Mouse (Mus musculus): ENCODE results near the gene Tex47.
A peak's percentile ranks its signal among the peaks of the same experiment; 100 is the strongest.

Tex47 gene

GRCm38 (mm10) chr5:7303819-7304218 is at the start of gene Tex47:
Gene Tex47, plus strand, starts transcription at chr5:7304119.
- DNase-seq (ENCODE audit: low spot score): no peak

GRCm38 (mm10) chr5:7276659-7277455 is 27.1 kb upstream of the Tex47 start:
- no peak for DNase-seq (ENCODE audit: low spot score)

GRCm38 (mm10) chr5:7284336-7284735 is 19.6 kb upstream of the Tex47 start:
- no peak for DNase-seq (ENCODE audit: low spot score)

- no peak for DNase-seq (ENCODE audit: low spot score)
Measured at GRCm38 (mm10) chr5:7302969-7303368, 950 bp upstream of the Tex47 start.

- DNase-seq (ENCODE audit: low spot score): no peak
Measured at GRCm38 (mm10) chr5:7325594-7325993, 21.7 kb downstream of the Tex47 start.

- DNase-seq (ENCODE audit: low spot score): peak; percentile 24
Measured at GRCm38 (mm10) chr5:7344145-7345010, 40.5 kb downstream of the Tex47 start, which contains the start of gene Zfp804b. Gene Zfp804b, minus strand, starts transcription at chr5:7344756.

- DNase-seq (ENCODE audit: low spot score): no peak
Measured at GRCm38 (mm10) chr5:7345011-7345389, 41.1 kb downstream of the Tex47 start.
